Mouse (Mus musculus): ENCODE measurements around the gene Arhgef10l. TPM values are rescaled to one million over a fixed set of nuclear protein-coding genes. Genes with fewer than 3 reads are reported as not detected.

Arhgef10l gene
- total and polyA plus RNA-seq, 3 experiments, result 10.2 to 26.0 TPM; not detected in 1

DNA sequence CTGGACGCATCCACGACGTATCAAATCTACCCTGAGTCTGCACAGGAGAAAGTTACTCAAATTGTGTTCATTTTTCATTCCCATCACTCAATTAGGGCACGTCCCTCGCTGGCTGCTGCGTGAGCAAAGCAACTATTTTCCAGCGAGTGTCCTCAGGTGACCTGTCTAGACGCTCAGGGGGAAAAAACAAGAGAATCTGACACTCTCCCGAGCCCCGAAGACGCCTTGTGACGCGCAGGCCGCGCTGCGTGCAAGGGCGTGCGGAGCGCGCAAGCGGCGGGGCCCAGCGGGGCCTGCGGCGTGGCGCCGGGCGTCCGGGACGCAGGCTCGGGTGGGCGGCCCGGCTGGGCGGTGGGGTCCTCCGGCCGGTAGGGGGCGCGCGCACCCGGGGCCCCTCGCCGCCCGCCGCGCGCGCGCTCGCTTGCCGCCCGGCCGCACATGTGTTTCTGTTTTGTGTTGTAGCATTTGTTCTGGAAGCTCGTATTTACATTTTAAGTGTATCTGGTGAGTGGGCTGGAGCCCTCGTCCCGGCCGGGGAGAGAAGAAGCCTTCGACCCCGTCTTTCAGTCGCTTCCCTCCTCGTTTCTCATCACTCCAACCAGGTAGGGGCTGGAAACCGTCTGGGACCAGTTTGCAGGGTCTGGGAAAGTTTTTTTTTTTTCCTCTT is 35.4 kb upstream of the Arhgef10l start (continued):
- TF ChIP-seq TAL1 (IDR thresholded peaks at IDR 0.05; ENCODE audit: low read length), result no peak
- no peak for TF ChIP-seq BHLHE40 (IDR thresholded peaks at IDR 0.05; ENCODE audit: borderline replicate concordance, low read depth, low read length)
- TF ChIP-seq SIN3A (IDR thresholded peaks at IDR 0.05; ENCODE audit: low read length), result peak; percentile 88
- no peak for TF ChIP-seq JUND (IDR thresholded peaks at IDR 0.05; ENCODE audit: low read depth, low read length)
- TF ChIP-seq RCOR1 (IDR thresholded peaks at IDR 0.05; ENCODE audit: low read depth, low read length), result no peak
- peak; percentile 22; the same call in 1 of the 2 replicates for TF ChIP-seq ZMIZ1 (IDR thresholded peaks at IDR 0.05; ENCODE audit: low read depth, low read length)
- TF ChIP-seq NELFE (IDR thresholded peaks at IDR 0.05; ENCODE audit: low read depth, low read length), result 0 out of 2 replicates have a peak, but pooled peaks have one; percentile 46
- no peak for TF ChIP-seq GABPA (IDR thresholded peaks at IDR 0.05; ENCODE audit: low read depth, low read length)
- no peak for TF ChIP-seq MYB (IDR thresholded peaks at IDR 0.05; ENCODE audit: low read depth, low read length)
- no peak for TF ChIP-seq ZKSCAN1 (IDR thresholded peaks at IDR 0.05; ENCODE audit: low read depth, low read length)
- TF ChIP-seq POLR2A (IDR thresholded peaks at IDR 0.05; ENCODE audit: control insufficient read depth in 1 of 2, insufficient read depth in 1 of 2, low read depth in 1 of 2, low read length in 2 of 2, poor library complexity in 1 of 2), result peak; percentile 44 to 74

GRCm38 (mm10) chr4:140700269-140701018 is 34.6 kb upstream of the Arhgef10l start, which contains the start of gene Rcc2:
Gene Rcc2, plus strand, starts transcription at chr4:140700541.
- H3K4me3 ChIP-seq (ENCODE audit: control insufficient read depth in 1 of 2, insufficient read depth in 1 of 2, low read depth in 2 of 2, low read length in 2 of 2), result peak within 1 kb of the TSS; percentile 70 to 91
- peaks cover 6 to 30% of the 10 kb centered on the region in 2 experiments; a peak in 3 of 4 replicates for H3K4me1 ChIP-seq (ENCODE audit: control insufficient read depth in 1 of 2, insufficient read depth in 2 of 2, low read length in 2 of 2)
- H3K79me2 ChIP-seq (ENCODE audit: control insufficient read depth, insufficient read depth, low read length, poor library complexity), result peaks cover 51% of the 10 kb centered on the region
- H3K9ac ChIP-seq (ENCODE audit: control insufficient read depth, low read depth, low read length, poor library complexity, severe bottlenecking), result peak within 1 kb of the TSS; percentile 91
- peaks cover 4 to 35% of the 10 kb centered on the region in 2 experiments for H3K36me3 ChIP-seq (ENCODE audit: control insufficient read depth in 1 of 2, insufficient read depth in 2 of 2, low read length in 2 of 2)
- no peaks in the 10 kb centered on the region for H3K27me3 ChIP-seq (ENCODE audit: control insufficient read depth in 1 of 2, insufficient read depth in 2 of 2, low read length in 2 of 2)
- peak; percentile 72 for DNase-seq (ENCODE audit: low read depth, low spot score)
- H3K9me3 ChIP-seq (replicated peaks; ENCODE audit: insufficient read depth, low read length), result no peaks in the 10 kb centered on the region
- H3K27ac ChIP-seq (ENCODE audit: control insufficient read depth, low read depth, low read length), result peak within 1 kb of the TSS; percentile 99
- TF ChIP-seq EP300 (IDR thresholded peaks at IDR 0.05; ENCODE audit: low read depth in 1 of 2, low read length in 2 of 2) (0 out of 4 replicates have a peak, but pooled peaks of 1 of the 2 experiments have one; percentile 41), ZKSCAN1 (IDR thresholded peaks at IDR 0.05; ENCODE audit: low read depth, low read length) (no peak), UBTF (IDR thresholded peaks at IDR 0.05; ENCODE audit: borderline replicate concordance, insufficient read depth, low read depth, low read length) (no peak), ETS1 (IDR thresholded peaks at IDR 0.05; ENCODE audit: low read depth, low read length) (0 out of 2 replicates have a peak, but pooled peaks have one; percentile 13), TBP (IDR thresholded peaks at IDR 0.05; ENCODE audit: low read depth, low read length) (no peak; the same call in none of the 2 replicates), TAL1 (IDR thresholded peaks at IDR 0.05; ENCODE audit: low read length) (no peak), MYB (IDR thresholded peaks at IDR 0.05; ENCODE audit: low read depth, low read length) (no peak), BHLHE40 (IDR thresholded peaks at IDR 0.05; ENCODE audit: borderline replicate concordance, low read depth, low read length) (no peak), GABPA (IDR thresholded peaks at IDR 0.05; ENCODE audit: low read depth, low read length) (no peak), ZC3H11A (IDR thresholded peaks at IDR 0.05; ENCODE audit: low read depth, low read length) (no peak), POLR2AphosphoS5 (IDR thresholded peaks at IDR 0.05; ENCODE audit: borderline replicate concordance, low read depth, low read length) (no peak), MAFK (IDR thresholded peaks at IDR 0.05; ENCODE audit: borderline replicate concordance, low read depth, low read length) (no peak), CHD2 (IDR thresholded peaks at IDR 0.05; ENCODE audit: low read length) (no peak), MAX (IDR thresholded peaks at IDR 0.05; ENCODE audit: low read length) (peak; percentile 77), GATA1 (IDR thresholded peaks at IDR 0.05; ENCODE audit: low read depth, low read length) (no peak), USF2 (IDR thresholded peaks at IDR 0.05; ENCODE audit: borderline replicate concordance in 1 of 2, insufficient read depth in 1 of 2, low read depth in 1 of 2, low read length in 2 of 2) (no peak), SMC3 (IDR thresholded peaks at IDR 0.05; ENCODE audit: low read depth, low read length) (0 out of 2 replicates have a peak, but pooled peaks have one; percentile 18), MEF2A (IDR thresholded peaks at IDR 0.05; ENCODE audit: extremely low read depth, insufficient replicate concordance, low read depth, low read length, poor library complexity, severe bottlenecking) (no peak), E2F4 (IDR thresholded peaks at IDR 0.05; ENCODE audit: borderline replicate concordance, low read depth, low read length) (no peak), RAD21 (IDR thresholded peaks at IDR 0.05; ENCODE audit: low read depth, low read length) (no peak), MXI1 (IDR thresholded peaks at IDR 0.05; ENCODE audit: low read depth, low read length) (no peak; the same call in none of the 2 replicates), JUND (IDR thresholded peaks at IDR 0.05; ENCODE audit: low read depth, low read length) (peak; percentile 49; the same call in 1 of the 2 replicates), TCF12 (IDR thresholded peaks at IDR 0.05; ENCODE audit: low read depth, low read length) (peak; percentile 26; the same call in 1 of the 2 replicates), HCFC1 (IDR thresholded peaks at IDR 0.05; ENCODE audit: low read depth, low read length) (no peak), KAT2A (conservative IDR thresholded peaks at IDR 0.05; ENCODE audit: low read depth, low read length) (no peak)
